Mouse (Mus musculus): ENCODE measurements around the gene Lrrc19.

DNA sequence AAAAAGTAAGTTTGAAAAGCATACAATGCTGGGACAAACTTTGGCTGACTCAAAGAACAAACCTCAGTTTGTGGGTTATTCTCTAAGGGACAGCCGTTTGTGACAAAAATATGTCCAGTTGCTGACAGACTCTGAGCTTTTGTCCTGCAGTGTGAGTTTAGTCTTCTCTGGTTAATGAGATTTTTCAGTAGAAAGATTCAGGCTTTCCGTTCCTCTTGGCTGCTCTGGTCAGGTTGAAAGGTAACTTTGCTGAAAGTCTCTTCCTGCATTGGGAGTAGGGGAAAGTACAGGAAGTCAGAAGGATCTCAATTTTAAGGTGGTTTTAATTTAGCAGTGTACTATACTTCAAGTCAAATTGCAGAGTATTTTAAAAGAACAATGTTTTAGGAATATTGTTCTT lies 44.4 kb downstream of the Lrrc19 start:
- TF ChIP-seq CTCF (IDR thresholded peaks at IDR 0.05; ENCODE audit: control insufficient read depth, insufficient read depth, insufficient read length) (no peak), MAX (IDR thresholded peaks at IDR 0.05) (no peak), USF1 (IDR thresholded peaks at IDR 0.05; ENCODE audit: low read depth) (no peak), MYOG (IDR thresholded peaks at IDR 0.05; ENCODE audit: control insufficient read depth, extremely low read depth, insufficient read length) (no peak), CEBPB (IDR thresholded peaks at IDR 0.05; ENCODE audit: low read depth) (no peak), FOSL1 (IDR thresholded peaks at IDR 0.05; ENCODE audit: insufficient read depth, low read length, poor library complexity, severe bottlenecking) (no peak), MYOD1 (IDR thresholded peaks at IDR 0.05; ENCODE audit: control insufficient read depth, insufficient read length, low read depth) (no peak)

All from C2C12 (cell line).